ENCODE assay signal across 8 mouse cellular contexts in genomic region chr3:122103864-122104808, GRCm38 (mm10). TPM values are rescaled to one million over a fixed set of nuclear protein-coding genes. Genes with fewer than 3 reads are reported as not detected.
DNase-seq lines count a peak whose midpoint lies in the region; ATAC-seq and TF ChIP-seq lines count a peak whose summit lies in the region.

No protein-coding gene starts in this region.

- 33% methylated on average over 20 of the region's 20 CpGs for WGBS in hindbrain, embryonic 16.5 days

- H3K4me2 ChIP-seq in hindbrain, embryonic 16.5 days (ENCODE audit: low read length) = peak overlapping the region; percentile 21

- H3K9me3 ChIP-seq in hindbrain, embryonic 16.5 days (ENCODE audit: control insufficient read depth, low read length) = no peaks in the 10 kb centered on the region
- no peaks in the 10 kb centered on the region for H3K9me3 ChIP-seq in megakaryocyte, embryonic 14.5 days

- intact Hi-C loops in gastrocnemius, adult 2 months (cut with DNase I) = loop anchor here (1.0 to 2.0 kb wide), 3 partner anchors 37 to 218 kb away; no protein-coding TSS in a partner anchor

- peak overlapping the region; percentile 67 for H3K4me3 ChIP-seq in gastrocnemius, adult 2 months
- no peak overlapping the region for H3K4me3 ChIP-seq in hindbrain, embryonic 16.5 days (ENCODE audit: low read length)
- H3K4me3 ChIP-seq in megakaryocyte, embryonic 14.5 days (replicated peaks) = peak overlapping the region; percentile 84

- no peaks in the 10 kb centered on the region for H3K27me3 ChIP-seq in hindbrain, embryonic 16.5 days (replicated peaks; ENCODE audit: control insufficient read depth, insufficient read depth, low read length)
- no peaks in the 10 kb centered on the region for H3K27me3 ChIP-seq in megakaryocyte, embryonic 14.5 days (replicated peaks)

- H3K4me1 ChIP-seq in hindbrain, embryonic 16.5 days (ENCODE audit: control insufficient read depth, insufficient read depth, low read depth, low read length) = no peaks in the 10 kb centered on the region
- peaks cover 88% of the 10 kb centered on the region for H3K4me1 ChIP-seq in megakaryocyte, embryonic 14.5 days

- ATAC-seq in common myeloid progenitor, adult 5-6 weeks (replicated peaks; ENCODE audit: low read depth, poor library complexity, severe bottlenecking) = peak; percentile 85
- ATAC-seq in hindbrain, embryonic 16.5 days = peak; percentile 71

- H3K27ac ChIP-seq in gastrocnemius, adult 2 months = peak overlapping the region; percentile 81
- no peak overlapping the region for H3K27ac ChIP-seq in hindbrain, embryonic 16.5 days (ENCODE audit: low read depth, low read length)

- peak; percentile 98 for TF ChIP-seq CTCF in gastrocnemius, adult 2 months (IDR thresholded peaks at IDR 0.05)

- no peak overlapping the region for H3K9ac ChIP-seq in hindbrain, embryonic 16.5 days (ENCODE audit: low read depth, low read length)

- DNase-seq in ZHBTc4 (ENCODE audit: low read depth, low spot score) = peak; percentile 92
- peak; percentile 92 for DNase-seq in gastrocnemius, adult 2 months
- peak; percentile 65 to 85 for DNase-seq in left cerebral cortex, adult 18-20 months (ENCODE audit: low spot score in 2 of 2)
- peak; percentile 80 to 82 for DNase-seq in right cerebral cortex, adult 2 months (ENCODE audit: low spot score in 2 of 2)
- peak; percentile 90 for DNase-seq in urinary bladder, postnatal 14 days (ENCODE audit: low spot score)

- H3K36me3 ChIP-seq in hindbrain, embryonic 16.5 days (ENCODE audit: control insufficient read depth, insufficient read depth, low read length) = no peaks in the 10 kb centered on the region
- no peaks in the 10 kb centered on the region for H3K36me3 ChIP-seq in megakaryocyte, embryonic 14.5 days (replicated peaks; ENCODE audit: low read length)

RNA-seq across cellular contexts. Expression of gene Abca4, which starts 59.9 kb away (rescaled TPM):
- 1.2 and 2.4 TPM in 2 replicates for total RNA-seq in common myeloid progenitor, adult 5-6 weeks (2017)
- under 1 TPM; 0.79 to 0.95 TPM for total RNA-seq in gastrocnemius, adult 2 months (2021)
- polyA plus RNA-seq in hindbrain, embryonic 16.5 days (2015; fragmentation: Nextera tagmentation; extraction: Ambion mirVana) = 3.7 and 4.1 TPM in 2 replicates
- total RNA-seq in left cerebral cortex, adult 18-20 months (2021) = 1 to 10 TPM; 2.0 to 2.1 TPM
- 29.2 and 35.1 TPM in 2 replicates for polyA plus RNA-seq in megakaryocyte, embryonic 14.5 days (2012; ENCODE audit: insufficient read depth, low replicate concordance)
